Mouse (Mus musculus): ENCODE data around the gene Grk5.

The Grk5 gene

GRCm38 (mm10) chr19:61064386-61064785 is 174.8 kb downstream of the Grk5 start:
- no peak for DNase-seq (ENCODE audit: low spot score)

- no peak for DNase-seq (ENCODE audit: low spot score)
These were observed 175.5 kb downstream of the Grk5 start for GRCm38 (mm10) chr19:61065011-61065410.

- no peak for DNase-seq (ENCODE audit: low spot score)
These were observed 189.1 kb downstream of the Grk5 start for GRCm38 (mm10) chr19:61078622-61079021.

- no peak for DNase-seq (ENCODE audit: low spot score)
These were observed 190.8 kb downstream of the Grk5 start for GRCm38 (mm10) chr19:61080251-61080749.

- DNase-seq (ENCODE audit: low spot score): no peak
These were observed 193.5 kb downstream of the Grk5 start for GRCm38 (mm10) chr19:61083006-61083405.

- peak; percentile 83 for DNase-seq (ENCODE audit: low spot score)
These were observed 194.8 kb downstream of the Grk5 start for GRCm38 (mm10) chr19:61084149-61084940.

- DNase-seq (ENCODE audit: low spot score): no peak
These were observed 195.7 kb downstream of the Grk5 start for GRCm38 (mm10) chr19:61085217-61085616.

GRCm38 (mm10) chr19:61087781-61088180 is 198.2 kb downstream of the Grk5 start:
- DNase-seq (ENCODE audit: low spot score): no peak

GRCm38 (mm10) chr19:61089001-61089400 is 199.5 kb downstream of the Grk5 start:
- DNase-seq (ENCODE audit: low spot score): no peak

- DNase-seq (ENCODE audit: low spot score): no peak
These were observed 201.0 kb downstream of the Grk5 start for GRCm38 (mm10) chr19:61090541-61090940.

GRCm38 (mm10) chr19:61096776-61097175 is 207.2 kb downstream of the Grk5 start:
- DNase-seq (ENCODE audit: low spot score): no peak

GRCm38 (mm10) chr19:61097764-61098163 is 208.2 kb downstream of the Grk5 start:
- DNase-seq (ENCODE audit: low spot score): peak; percentile 21

- no peak for DNase-seq (ENCODE audit: low spot score)
These were observed 220.6 kb downstream of the Grk5 start for GRCm38 (mm10) chr19:61110184-61110583.

- DNase-seq (ENCODE audit: low spot score): no peak
These were observed 241.5 kb downstream of the Grk5 start for GRCm38 (mm10) chr19:61131096-61131495.

- DNase-seq (ENCODE audit: low spot score): no peak
These were observed 249.1 kb downstream of the Grk5 start for GRCm38 (mm10) chr19:61138655-61139054.

- DNase-seq (ENCODE audit: low spot score): peak; percentile 90
These were observed 251.0 kb downstream of the Grk5 start, which contains the start of gene Zfp950 for GRCm38 (mm10) chr19:61140342-61141206. TSS of gene Zfp950 (minus strand) at chr19:61140840.

- DNase-seq (ENCODE audit: low spot score): no peak
These were observed 251.8 kb downstream of the Grk5 start for GRCm38 (mm10) chr19:61141299-61141698.
